Mouse (Mus musculus): ENCODE data around the gene Galc. TPM values are rescaled to one million over a fixed set of nuclear protein-coding genes. Genes with fewer than 3 reads are reported as not detected.

Gene Galc
- total and polyA plus RNA-seq, 3 experiments, result 5.0 to 8.3 (median 7.3) TPM

DNA sequence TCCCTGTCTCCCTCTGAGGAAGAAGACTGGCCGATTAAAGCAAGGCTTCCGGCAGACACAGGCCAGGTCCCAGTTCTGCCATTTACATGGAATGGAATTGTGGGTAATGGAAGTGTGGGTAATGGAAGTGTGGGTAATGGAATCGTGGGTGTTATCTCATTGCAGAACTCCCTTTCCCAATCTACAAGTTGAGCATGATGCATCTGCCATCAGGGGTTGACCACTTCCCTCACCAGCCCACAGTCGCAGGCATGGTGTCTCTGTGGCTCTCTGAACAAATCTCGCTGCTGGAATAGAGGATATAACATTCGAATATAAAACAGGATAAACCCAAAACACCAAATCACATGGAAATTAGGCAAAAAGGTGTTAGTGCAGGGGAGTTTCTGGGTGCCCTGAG, 48.8 kb downstream of the Galc start:
- 79% methylated on average over 6 of the region's 6 CpGs for WGBS
- intact Hi-C loops (cut with DNase I), result loop anchor here (5.0 kb wide), 1 partner anchor 137 kb away; no protein-coding TSS in a partner anchor
- Histone ChIP-seq H3K4me3 (no peak overlapping the region), H3K79me2 (replicated peaks; ENCODE audit: control insufficient read depth, insufficient read depth, low read length) (no peaks in the 10 kb centered on the region), H3K9ac (ENCODE audit: low read depth, low read length) (no peak overlapping the region), H3K36me3 (ENCODE audit: control insufficient read depth, insufficient read depth, low read length) (no peaks in the 10 kb centered on the region), H3K4me1 (ENCODE audit: control insufficient read depth, insufficient read depth, low read length) (peaks cover under 1% of the 10 kb centered on the region), H3K27me3 (ENCODE audit: control insufficient read depth, insufficient read depth, low read length) (no peaks in the 10 kb centered on the region), H3K27ac (no peak overlapping the region)
- TF ChIP-seq POLR2A (IDR thresholded peaks at IDR 0.05; ENCODE audit: insufficient read depth, low read depth, low read length), result no peak
- TF ChIP-seq CTCF (IDR thresholded peaks at IDR 0.05), result no peak
- no peak for TF ChIP-seq EP300 (IDR thresholded peaks at IDR 0.05; ENCODE audit: insufficient read depth, low read depth, low read length)
- DNase-seq, result no peak

DNA sequence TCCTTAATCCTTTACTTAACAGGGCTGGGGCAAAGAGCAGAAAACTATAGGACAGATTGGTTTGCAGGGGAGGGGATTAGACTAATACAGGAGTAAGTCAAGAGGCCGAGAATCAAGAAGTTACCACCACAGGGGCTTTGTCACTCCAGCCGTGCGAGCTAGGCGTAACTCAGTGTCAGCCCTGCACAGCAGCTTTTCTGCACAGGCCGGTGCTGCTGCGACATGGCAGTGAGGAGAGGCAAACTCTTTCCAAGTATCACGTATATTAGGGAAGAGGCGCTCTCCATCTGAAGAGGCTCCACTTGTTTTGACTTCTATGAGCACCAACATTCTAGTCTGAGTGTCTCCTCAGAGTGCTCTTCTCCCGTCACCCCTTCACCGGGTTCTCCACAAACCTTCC, 51.2 kb downstream of the Galc start:
- Histone ChIP-seq H3K79me2 (replicated peaks; ENCODE audit: control insufficient read depth, insufficient read depth, low read length) (no peaks in the 10 kb centered on the region), H3K4me3 (no peak overlapping the region), H3K27ac (no peak overlapping the region), H3K27me3 (ENCODE audit: control insufficient read depth, insufficient read depth, low read length) (no peaks in the 10 kb centered on the region), H3K4me1 (ENCODE audit: control insufficient read depth, insufficient read depth, low read length) (no peaks in the 10 kb centered on the region), H3K36me3 (ENCODE audit: control insufficient read depth, insufficient read depth, low read length) (no peaks in the 10 kb centered on the region), H3K9ac (ENCODE audit: low read depth, low read length) (no peak overlapping the region)
- no peak for TF ChIP-seq CTCF (IDR thresholded peaks at IDR 0.05)
- no peak for TF ChIP-seq POLR2A (IDR thresholded peaks at IDR 0.05; ENCODE audit: insufficient read depth, low read depth, low read length)
- TF ChIP-seq EP300 (IDR thresholded peaks at IDR 0.05; ENCODE audit: insufficient read depth, low read depth, low read length), result no peak
- no peak for DNase-seq
- intact Hi-C loops (cut with DNase I), result no loop called here
- 86% methylated on average over 10 of the region's 10 CpGs for WGBS

DNA sequence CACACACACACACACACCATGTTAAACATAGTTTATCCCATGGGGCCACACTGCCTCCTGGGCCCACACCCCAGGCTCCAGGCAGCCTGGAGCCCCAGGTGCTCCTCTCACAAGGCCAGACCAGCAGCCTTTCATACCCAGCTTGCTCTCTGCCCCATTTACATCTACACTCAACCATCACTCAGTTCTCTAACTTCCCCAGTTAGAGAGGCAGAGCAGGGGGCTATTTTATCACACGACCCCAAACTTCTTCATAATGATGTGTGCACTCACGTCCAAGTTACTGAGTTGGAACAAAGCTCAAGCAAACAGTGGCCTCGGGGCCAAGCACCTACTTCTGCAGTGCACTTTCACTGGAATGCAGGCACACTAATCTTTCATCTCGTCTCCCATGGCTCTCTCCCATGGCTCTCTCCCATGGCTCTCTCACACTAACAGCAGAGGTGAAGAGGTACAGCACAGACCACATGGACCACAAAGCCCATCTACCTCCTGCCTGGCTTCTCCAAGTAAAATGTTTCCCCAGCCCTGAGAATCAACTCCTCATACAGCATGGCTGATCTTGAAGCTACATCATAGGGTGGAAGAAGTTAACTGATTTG, 53.7 kb downstream of the Galc start:
- intact Hi-C loops (cut with DNase I), result no loop called here
- Histone ChIP-seq H3K4me3 (no peak overlapping the region), H3K27me3 (ENCODE audit: control insufficient read depth, insufficient read depth, low read length) (no peaks in the 10 kb centered on the region), H3K79me2 (replicated peaks; ENCODE audit: control insufficient read depth, insufficient read depth, low read length) (no peaks in the 10 kb centered on the region), H3K9ac (ENCODE audit: low read depth, low read length) (no peak overlapping the region), H3K4me1 (ENCODE audit: control insufficient read depth, insufficient read depth, low read length) (no peaks in the 10 kb centered on the region), H3K36me3 (ENCODE audit: control insufficient read depth, insufficient read depth, low read length) (no peaks in the 10 kb centered on the region), H3K27ac (no peak overlapping the region)
- TF ChIP-seq CTCF (IDR thresholded peaks at IDR 0.05) (no peak), EP300 (IDR thresholded peaks at IDR 0.05; ENCODE audit: insufficient read depth, low read depth, low read length) (no peak), POLR2A (IDR thresholded peaks at IDR 0.05; ENCODE audit: insufficient read depth, low read depth, low read length) (no peak)
- WGBS, result 71% methylated on average over 4 of the region's 4 CpGs
- DNase-seq, result no peak

DNA sequence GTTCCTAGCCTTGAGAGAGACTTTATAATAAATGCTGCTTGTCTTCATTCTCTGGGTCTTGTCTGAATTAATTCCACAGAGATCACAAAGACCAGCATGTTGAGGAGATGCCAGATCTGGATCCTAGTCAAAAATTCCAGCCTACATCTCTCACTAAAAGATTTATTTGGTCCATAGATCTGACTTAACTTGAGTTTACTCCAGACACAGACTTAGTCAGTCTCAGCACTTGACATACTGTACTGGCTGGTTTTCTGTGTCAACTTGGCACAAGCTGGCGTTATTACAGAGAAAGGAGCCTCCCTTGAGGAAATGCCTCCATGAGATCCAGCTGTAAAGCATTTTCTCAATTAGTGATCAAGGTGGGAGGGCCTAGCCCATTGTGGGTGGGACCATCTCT, 61.9 kb downstream of the Galc start:
- DNase-seq, result no peak
- intact Hi-C loops (cut with DNase I), result no loop called here
- Histone ChIP-seq H3K4me3 (no peak overlapping the region), H3K9ac (ENCODE audit: low read depth, low read length) (no peak overlapping the region), H3K27me3 (ENCODE audit: control insufficient read depth, insufficient read depth, low read length) (no peaks in the 10 kb centered on the region), H3K36me3 (ENCODE audit: control insufficient read depth, insufficient read depth, low read length) (no peaks in the 10 kb centered on the region), H3K4me1 (ENCODE audit: control insufficient read depth, insufficient read depth, low read length) (no peaks in the 10 kb centered on the region), H3K79me2 (replicated peaks; ENCODE audit: control insufficient read depth, insufficient read depth, low read length) (no peaks in the 10 kb centered on the region), H3K27ac (no peak overlapping the region)
- TF ChIP-seq CTCF (IDR thresholded peaks at IDR 0.05) (no peak), EP300 (IDR thresholded peaks at IDR 0.05; ENCODE audit: insufficient read depth, low read depth, low read length) (no peak), POLR2A (IDR thresholded peaks at IDR 0.05; ENCODE audit: insufficient read depth, low read depth, low read length) (no peak)
- WGBS, result 40% methylated on average over 1 of the region's 1 CpGs

DNA sequence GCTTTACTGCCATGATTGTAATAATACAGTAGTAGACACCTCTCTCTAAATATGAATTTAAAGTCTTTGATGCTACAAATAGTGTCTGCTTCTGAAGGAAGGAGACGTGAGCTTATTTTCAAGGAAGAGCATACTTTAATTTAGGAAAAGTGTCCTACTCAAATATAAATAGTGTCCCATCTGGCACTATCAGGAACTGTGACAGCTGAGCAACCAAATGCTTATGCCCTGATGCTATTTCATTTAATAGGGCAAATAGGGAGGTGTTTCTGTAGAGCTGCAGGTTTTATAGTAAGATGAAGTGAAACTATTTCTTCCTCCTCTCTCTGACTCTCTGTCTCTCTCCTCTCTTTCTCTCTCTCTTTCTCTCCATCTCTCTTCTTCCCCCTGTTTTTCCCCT, 69.1 kb downstream of the Galc start:
- intact Hi-C loops (cut with DNase I), result no loop called here
- no peak overlapping the region for H3K9ac ChIP-seq (ENCODE audit: low read depth, low read length)
- H3K4me1 ChIP-seq (ENCODE audit: control insufficient read depth, insufficient read depth, low read length), result no peaks in the 10 kb centered on the region
- DNase-seq, result no peak
- no peak overlapping the region for H3K27ac ChIP-seq
- H3K79me2 ChIP-seq (replicated peaks; ENCODE audit: control insufficient read depth, insufficient read depth, low read length), result no peaks in the 10 kb centered on the region
- WGBS, result 74% methylated on average over 1 of the region's 1 CpGs
- H3K4me3 ChIP-seq, result no peak overlapping the region
- no peak for TF ChIP-seq EP300 (IDR thresholded peaks at IDR 0.05; ENCODE audit: insufficient read depth, low read depth, low read length)
- no peaks in the 10 kb centered on the region for H3K36me3 ChIP-seq (ENCODE audit: control insufficient read depth, insufficient read depth, low read length)
- no peaks in the 10 kb centered on the region for H3K27me3 ChIP-seq (ENCODE audit: control insufficient read depth, insufficient read depth, low read length)

DNA sequence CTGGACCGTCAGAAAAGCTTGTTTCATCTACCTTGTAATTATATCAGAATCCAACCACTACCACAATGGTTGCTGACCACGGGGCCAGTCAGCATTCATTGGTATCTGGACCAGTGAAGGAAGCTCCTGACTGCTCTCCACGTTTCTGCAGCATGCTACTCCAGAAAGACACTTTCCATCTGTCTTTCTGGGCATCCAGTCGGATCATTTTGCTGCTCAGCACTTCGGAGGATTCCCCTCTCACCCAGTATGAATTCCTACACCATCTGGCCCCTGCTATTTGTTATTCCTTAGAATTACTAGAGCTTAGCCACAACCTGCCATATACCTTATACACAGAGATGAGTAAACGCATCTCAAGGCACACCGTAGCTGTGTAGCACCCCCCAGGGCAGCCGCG, 70.2 kb downstream of the Galc start:
- TF ChIP-seq EP300 (IDR thresholded peaks at IDR 0.05; ENCODE audit: insufficient read depth, low read depth, low read length), result no peak
- TF ChIP-seq CTCF (IDR thresholded peaks at IDR 0.05), result no peak
- no peak for TF ChIP-seq POLR2A (IDR thresholded peaks at IDR 0.05; ENCODE audit: insufficient read depth, low read depth, low read length)
- Histone ChIP-seq H3K27ac (no peak overlapping the region), H3K79me2 (replicated peaks; ENCODE audit: control insufficient read depth, insufficient read depth, low read length) (no peaks in the 10 kb centered on the region), H3K27me3 (ENCODE audit: control insufficient read depth, insufficient read depth, low read length) (no peaks in the 10 kb centered on the region), H3K9ac (ENCODE audit: low read depth, low read length) (no peak overlapping the region), H3K4me3 (no peak overlapping the region), H3K36me3 (ENCODE audit: control insufficient read depth, insufficient read depth, low read length) (no peaks in the 10 kb centered on the region), H3K4me1 (ENCODE audit: control insufficient read depth, insufficient read depth, low read length) (no peaks in the 10 kb centered on the region)
- WGBS, result 71% methylated on average over 9 of the region's 9 CpGs
- intact Hi-C loops (cut with DNase I), result loop anchor here (10.0 kb wide), 1 partner anchor 314 kb away; no protein-coding TSS in a partner anchor
- no peak for DNase-seq

Data from heart, adult 2 months (tissue).